Mouse (Mus musculus) lung, embryonic 14.5 days (tissue): ENCODE measurements at regions not wholly inside any gene's neighbourhood (a gene's known extent, or its start where the extent isn't known, plus 50 kb on each side); places are given as distances from the start of the nearest gene placed in this dataset.

Source experiments
- ATAC-seq: fragments of 200-750 bp; cut with Nextera tagmentation; 2 replicates; pipeline ENCODE4 v1.8.0; 2017; ENCODE audit warnings: mild to moderate bottlenecking, moderate TSS enrichment, moderate library complexity; ENCODE audit not compliant: insufficient read depth
- DNase-seq: peaks from one replicate; pipeline ENCODE4 v3.0.0-alpha.2; 2015
- H3K27ac ChIP-seq: fragments of 300-500 bp; sonication (generic); 2 replicates; pipeline ENCODE4 v1.5.1; 2014; ENCODE audit warnings: low read depth, mild to moderate bottlenecking, moderate library complexity
- H3K27me3 ChIP-seq: fragments of 300-500 bp; sonication (generic); 2 replicates; pipeline ENCODE4 v1.6.1; 2014; ENCODE audit warnings: low read length, control low read depth; ENCODE audit not compliant: insufficient read depth
- H3K36me3 ChIP-seq: fragments of 300-500 bp; sonication (generic); 2 replicates; pipeline ENCODE4 v1.6.1; 2014; ENCODE audit warnings: control low read depth; ENCODE audit not compliant: insufficient read depth
- H3K4me1 ChIP-seq: fragments of 300-500 bp; sonication (generic); 2 replicates; pipeline ENCODE4 v1.6.1; 2014; ENCODE audit warnings: antibody characterized with exemption, control low read depth; ENCODE audit not compliant: insufficient read depth
- H3K4me2 ChIP-seq: fragments of 300-500 bp; sonication (generic); 2 replicates; pipeline ENCODE4 v1.6.1; 2014; ENCODE audit warnings: mild to moderate bottlenecking
- H3K4me3 ChIP-seq: fragments of 300-500 bp; sonication (generic); 2 replicates; pipeline ENCODE4 v1.5.1; 2014; ENCODE audit warnings: low read depth, low read length
- H3K9ac ChIP-seq: fragments of 300-500 bp; sonication (generic); 2 replicates; pipeline ENCODE4 v1.6.1; 2014
- H3K9me3 ChIP-seq: fragments of 300-500 bp; sonication (generic); 2 replicates; pipeline ENCODE4 v1.6.1; 2016; ENCODE audit warnings: low read depth, low read length, control low read depth
- CTCF ChIP-seq: IDR thresholded peaks from 2 replicates; pipeline ENCODE4 v1.5.1; 2016; ENCODE audit warnings: antibody characterized with exemption, low read depth
- WGBS: fragments of 180-500 bp; shearing (Covaris S2); extraction: QIAGEN DNeasy Blood & Tissue Kit; methylation state at CpG from one replicate; pipeline ENCODE4 v1.1.7; 2014; 5-methylcytosine and 5-hydroxymethylcytosine counted together

- Histone ChIP-seq H3K36me3 (no peaks in the 10 kb centered on the region), H3K4me1 (no peaks in the 10 kb centered on the region), H3K4me3 (no peak overlapping the region), H3K27me3 (no peaks in the 10 kb centered on the region), H3K27ac (no peak overlapping the region), H3K9me3 (no peaks in the 10 kb centered on the region), H3K4me2 (no peak overlapping the region), H3K9ac (no peak overlapping the region)
- no peak for TF ChIP-seq CTCF
- ATAC-seq, result no peak
- WGBS, result 84% methylated on average over 8 of the region's 8 CpGs
- DNase-seq, result no peak
Measured at GRCm38 (mm10) chr8:102575523-102575922, 209.9 kb downstream of the Cdh11 start.

GRCm38 (mm10) chr8:102567779-102568178, 217.7 kb downstream of the Cdh11 start:
- 80% methylated on average over 5 of the region's 5 CpGs for WGBS
- TF ChIP-seq CTCF, result no peak
- DNase-seq (no peak), ATAC-seq (no peak)
- Histone ChIP-seq H3K9ac (no peak overlapping the region), H3K27me3 (no peaks in the 10 kb centered on the region), H3K36me3 (no peaks in the 10 kb centered on the region), H3K9me3 (no peaks in the 10 kb centered on the region), H3K4me2 (no peak overlapping the region), H3K27ac (no peak overlapping the region), H3K4me1 (no peaks in the 10 kb centered on the region), H3K4me3 (no peak overlapping the region)

- ATAC-seq (peak; percentile 85), DNase-seq (peak; percentile 81)
- Histone ChIP-seq H3K27ac (peak overlapping the region; percentile 79), H3K4me1 (peaks cover 7% of the 10 kb centered on the region), H3K4me2 (peak overlapping the region; percentile 36; the same call in 1 of the 2 replicates), H3K9ac (no peak overlapping the region), H3K9me3 (no peaks in the 10 kb centered on the region), H3K36me3 (no peaks in the 10 kb centered on the region), H3K27me3 (no peaks in the 10 kb centered on the region), H3K4me3 (no peak overlapping the region)
- 26% methylated on average over 6 of the region's 6 CpGs for WGBS
- no peak for TF ChIP-seq CTCF
Measured at GRCm38 (mm10) chr8:102554213-102554612, 231.2 kb downstream of the Cdh11 start.

- no peak for TF ChIP-seq CTCF
- DNase-seq (peak; percentile 96), ATAC-seq (peak; percentile 88)
- Histone ChIP-seq H3K27ac (peak overlapping the region; percentile 79), H3K4me3 (no peak overlapping the region), H3K9ac (no peak overlapping the region), H3K4me2 (peak overlapping the region; percentile 37; the same call in 1 of the 2 replicates), H3K36me3 (no peaks in the 10 kb centered on the region), H3K27me3 (no peaks in the 10 kb centered on the region), H3K4me1 (peaks cover 7% of the 10 kb centered on the region), H3K9me3 (no peaks in the 10 kb centered on the region)
- WGBS, result 5% methylated on average over 9 of the region's 9 CpGs
Measured at GRCm38 (mm10) chr8:102553348-102553935, 232.0 kb downstream of the Cdh11 start.

- Histone ChIP-seq H3K9me3 (no peaks in the 10 kb centered on the region), H3K27me3 (no peaks in the 10 kb centered on the region), H3K36me3 (no peaks in the 10 kb centered on the region), H3K27ac (no peak overlapping the region), H3K4me3 (no peak overlapping the region), H3K4me2 (no peak overlapping the region), H3K9ac (no peak overlapping the region), H3K4me1 (0 out of 2 replicates have a peak, but pooled peaks cover 4% of the 10 kb centered on the region)
- TF ChIP-seq CTCF, result no peak
- WGBS, result 37% methylated on average over 3 of the region's 3 CpGs
- no peak for DNase-seq
- ATAC-seq, result no peak
Measured at GRCm38 (mm10) chr8:102538886-102539285, 246.6 kb downstream of the Cdh11 start.

- ATAC-seq (peak; percentile 98), DNase-seq (peak; percentile 89)
- no peaks in the 10 kb centered on the region for H3K9me3 ChIP-seq
- WGBS, result 18% methylated on average over 3 of the region's 3 CpGs
- H3K36me3 ChIP-seq, result no peaks in the 10 kb centered on the region
- no peaks in the 10 kb centered on the region for H3K27me3 ChIP-seq
- no peak overlapping the region for H3K9ac ChIP-seq
- H3K4me3 ChIP-seq, result no peak overlapping the region
- no peak for TF ChIP-seq CTCF
- no peak overlapping the region for H3K4me2 ChIP-seq
- no peak overlapping the region for H3K27ac ChIP-seq
- 0 out of 2 replicates have a peak, but pooled peaks cover 4% of the 10 kb centered on the region for H3K4me1 ChIP-seq
Measured at GRCm38 (mm10) chr8:102538068-102538467, 247.4 kb downstream of the Cdh11 start.

- no peaks in the 10 kb centered on the region for H3K36me3 ChIP-seq
- no peak for DNase-seq
- no peak for ATAC-seq
Measured at GRCm38 (mm10) chr8:102518446-102518845, 267.0 kb downstream of the Cdh11 start.

More at GRCm38 (mm10) chr8:102518446-102518845, 267.0 kb downstream of the Cdh11 start:
- Histone ChIP-seq H3K27ac (no peak overlapping the region), H3K9me3 (no peaks in the 10 kb centered on the region), H3K9ac (no peak overlapping the region), H3K4me1 (no peaks in the 10 kb centered on the region), H3K4me2 (no peak overlapping the region), H3K4me3 (no peak overlapping the region), H3K27me3 (no peaks in the 10 kb centered on the region)
- no peak for TF ChIP-seq CTCF
